Mouse (Mus musculus) gastrocnemius, postnatal 25 days (tissue): ENCODE measurements around the gene Wnt7a. TPM values are rescaled to one million over a fixed set of nuclear protein-coding genes. Genes with fewer than 3 reads are reported as not detected.

ENCODE experiments used
- DNase-seq: peaks from one replicate; pipeline ENCODE4 v3.0.0; 2022
- total RNA-seq, 2 experiments: library from RNA; stranded (reverse); gene quantifications; 1 replicate in 1 of 2; 2 replicates in 1 of 2; pipeline ENCODE4 v1.2.3; 2021

The Wnt7a gene
- total RNA-seq, 2 experiments from 2014 or later = not detected

DNA sequence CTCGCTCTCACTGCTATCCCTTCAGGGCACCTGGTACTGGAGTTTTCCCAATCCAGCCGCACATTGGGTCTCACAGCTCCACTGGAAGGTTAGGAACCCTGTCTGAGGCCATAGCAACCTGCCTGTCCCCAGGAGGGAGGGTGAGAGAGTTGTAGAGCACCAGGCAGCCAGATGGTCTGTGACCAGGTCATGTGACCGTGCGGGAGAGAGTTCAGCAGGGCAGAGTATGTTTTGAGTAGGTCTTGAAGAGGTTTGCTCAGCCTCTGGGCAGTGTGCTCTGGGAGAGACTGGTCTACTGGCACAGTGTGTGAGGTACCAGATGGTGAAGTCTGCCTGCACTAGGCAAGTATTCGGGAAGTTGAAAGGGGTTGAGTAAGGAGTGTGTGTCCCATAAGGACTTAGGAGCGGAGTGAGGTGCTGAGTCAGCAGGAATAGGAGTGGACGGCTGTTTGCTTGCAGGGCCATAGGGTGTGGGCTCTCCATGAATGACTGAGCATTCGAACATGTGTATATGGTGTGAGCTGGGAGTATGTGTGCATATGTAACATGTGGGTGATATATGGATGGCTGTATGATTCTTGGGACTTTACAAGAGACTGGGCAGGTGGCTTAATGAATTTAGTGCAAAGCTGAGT is 71.4 kb downstream of the Wnt7a start:
- DNase-seq = no peak

DNA sequence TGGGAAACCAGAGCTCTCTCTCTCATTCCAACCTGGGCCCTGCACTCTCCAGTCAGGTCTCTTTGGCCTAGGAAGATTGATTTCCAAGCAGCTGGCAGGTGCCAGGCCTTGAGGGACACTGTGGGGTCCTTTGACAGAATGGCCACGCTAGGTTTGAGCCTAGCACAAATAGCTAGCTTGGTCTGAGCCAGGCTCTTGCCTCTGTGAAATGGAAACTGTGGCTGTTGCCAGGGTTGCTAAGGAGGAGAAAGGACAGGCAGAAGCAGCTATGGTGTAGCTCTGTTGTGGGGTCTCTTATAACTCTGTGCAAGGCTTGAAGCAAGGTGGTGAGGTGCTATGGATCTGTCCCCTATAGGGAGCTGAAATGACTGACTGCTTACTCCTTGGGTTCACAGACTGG is 75.7 kb downstream of the Wnt7a start:
- no peak for DNase-seq

DNA sequence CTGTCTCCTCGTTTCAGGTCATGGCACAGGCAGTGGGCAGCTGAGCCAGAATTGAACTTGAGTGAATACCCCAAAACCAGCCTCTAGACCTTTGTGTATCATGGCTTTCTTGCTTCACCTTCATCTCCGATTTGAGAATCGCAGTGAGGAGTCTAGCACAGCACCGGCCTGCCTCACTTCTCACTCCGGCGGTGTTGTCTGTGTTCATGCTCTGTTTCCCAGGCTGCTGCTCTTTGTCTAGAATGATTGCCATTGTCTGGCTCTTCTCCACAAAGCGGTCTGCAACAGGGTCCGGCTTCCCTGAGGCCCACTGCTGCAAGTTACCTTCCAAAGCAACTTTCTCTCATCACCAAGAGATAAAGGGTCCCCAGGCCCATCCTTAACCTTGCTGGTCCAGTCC is 79.3 kb downstream of the Wnt7a start:
- no peak for DNase-seq

DNA sequence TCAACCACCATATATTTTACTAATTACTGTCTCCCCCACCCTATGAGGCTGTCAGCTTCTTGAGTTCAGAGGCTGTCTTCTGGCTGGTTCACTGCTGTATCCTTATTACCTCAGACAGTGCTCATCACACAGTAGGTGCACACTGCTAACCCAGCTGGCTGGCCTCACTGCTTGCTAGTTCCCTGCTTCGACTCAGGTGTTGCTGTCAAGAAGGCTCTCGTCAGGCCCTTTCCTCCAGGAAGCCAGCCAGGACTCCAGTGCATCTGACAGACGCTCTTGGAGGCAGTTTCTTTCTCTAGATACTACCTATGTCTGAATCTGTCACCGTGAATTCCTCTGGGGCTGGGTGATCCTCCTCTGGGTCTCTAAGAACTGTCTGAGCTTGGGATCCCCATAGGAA is 85.6 kb downstream of the Wnt7a start:
- no peak for DNase-seq

DNA sequence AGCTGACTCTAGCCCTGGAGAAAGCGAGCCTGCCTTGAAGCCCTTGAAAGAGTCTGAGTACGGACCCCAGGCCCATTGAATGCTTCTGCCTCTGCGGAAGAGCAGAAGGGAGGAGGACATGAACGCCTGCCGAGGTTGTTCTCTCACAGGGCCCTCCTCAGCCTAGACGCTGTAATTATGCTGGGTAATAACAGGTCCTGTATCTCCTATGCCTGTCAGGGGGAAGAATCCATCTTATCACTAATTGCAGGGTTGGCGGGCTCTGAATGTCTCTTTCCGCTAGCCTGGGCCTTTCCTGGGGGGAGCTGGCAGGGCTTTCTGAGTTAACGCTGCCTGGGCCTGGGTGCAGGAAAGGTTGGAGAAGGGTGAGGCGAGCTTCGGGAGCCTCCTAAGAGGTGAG is 86.4 kb downstream of the Wnt7a start:
- DNase-seq = no peak

DNA sequence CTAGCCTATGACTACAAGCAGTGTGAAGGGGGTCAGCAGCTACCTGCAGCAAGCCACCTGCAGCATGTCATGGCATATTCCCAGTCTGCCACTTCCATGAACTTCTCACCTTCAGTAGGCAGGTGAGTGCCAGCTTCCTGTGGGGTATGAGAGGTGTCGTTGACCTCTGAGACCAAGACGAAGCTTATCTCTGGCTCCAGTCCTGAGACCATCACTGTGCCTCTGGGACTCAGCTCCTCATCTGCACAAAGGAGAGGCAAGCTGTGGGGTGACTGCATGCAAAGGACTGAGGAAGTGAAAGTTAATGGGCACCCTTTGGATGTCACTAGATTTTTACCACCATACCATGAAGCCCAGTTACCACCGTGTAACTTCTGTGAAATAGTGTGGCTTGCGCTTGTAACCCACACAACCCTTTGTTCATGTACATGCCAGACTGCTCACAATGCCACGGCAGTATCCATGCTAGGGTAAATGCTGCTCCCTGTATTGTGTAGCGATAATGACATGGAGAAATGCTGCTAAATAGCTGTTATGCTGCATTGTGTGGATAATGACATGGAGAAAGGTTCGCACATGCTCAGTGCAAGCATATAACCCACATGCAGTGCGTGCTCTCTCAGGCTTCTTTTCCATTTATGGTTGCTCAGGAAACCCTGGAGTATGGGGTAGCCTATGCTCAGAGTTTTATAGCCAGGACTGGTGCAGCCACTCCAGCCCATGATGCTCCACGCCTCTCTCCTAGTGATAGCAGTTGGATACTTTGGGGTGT is 89.0 kb downstream of the Wnt7a start:
- DNase-seq = no peak

Other genes starting within 250 kb of the Wnt7a start
- 10 to 100 TPM; 47.7 to 50.2 TPM for gene Fbln2, start 198.9 kb downstream of the Wnt7a start, total RNA-seq
- gene Chchd4, start 62.2 kb upstream of the Wnt7a start, total RNA-seq = 1 to 10 TPM; 8.6 to 8.7 TPM
- gene Tmem43, start 62.3 kb upstream of the Wnt7a start, total RNA-seq = 10 to 100 TPM; 22.7 to 39.4 TPM
- 1 to 10 TPM; 6.4 to 6.9 TPM for gene Xpc, start 104.5 kb upstream of the Wnt7a start, total RNA-seq
- 10 to 100 TPM; 35.6 to 36.4 TPM for gene Lsm3, start 104.6 kb upstream of the Wnt7a start, total RNA-seq